Mouse (Mus musculus): Measurements from ENCODE around the gene Snrpc. TPM values are rescaled to one million over a fixed set of nuclear protein-coding genes. Genes with fewer than 3 reads are reported as not detected.
"Not testable (repeated sequence)": the region's sequence is repeated elsewhere in the genome, so short reads cannot be mapped to it uniquely, and the experiment has no call there.

The Snrpc gene
- polyA plus RNA-seq (2012; rRNA removed), result 81.7 and 85.3 TPM in 2 replicates

DNA sequence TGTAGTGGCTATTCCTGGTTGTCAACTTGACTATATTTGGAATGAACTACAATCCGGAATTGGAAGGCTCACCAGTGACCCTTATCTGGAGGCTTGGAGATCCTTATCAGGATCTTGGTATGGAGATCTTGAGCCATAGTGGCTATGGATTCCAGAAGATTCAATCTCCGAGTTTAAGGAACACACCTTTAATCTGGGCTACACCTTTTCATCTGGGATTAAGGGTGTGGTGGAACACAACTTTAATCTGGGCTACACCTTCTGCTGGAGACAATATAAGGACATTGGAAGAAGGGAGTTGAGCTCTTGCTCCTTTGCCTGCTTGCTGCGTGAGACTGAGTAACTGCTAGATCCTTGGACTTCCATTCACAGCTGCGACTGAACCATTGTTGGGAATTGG, at the start of gene Snrpc:
Snrpc (plus strand) TSS at position 301 of the 400 bp plus-strand sequence.
- not testable (repeated sequence) for H3K27me3 ChIP-seq (ENCODE audit: control insufficient read depth, insufficient read depth, low read length); H3K27ac ChIP-seq (ENCODE audit: insufficient read depth, low read length); H3K4me3 ChIP-seq (replicated peaks; ENCODE audit: insufficient read depth, low read depth, low read length); DNase-seq; H3K4me1 ChIP-seq (ENCODE audit: control insufficient read depth, insufficient read depth, low read length)
- WGBS, result 80% methylated on average over 4 of the region's 4 CpGs

DNA sequence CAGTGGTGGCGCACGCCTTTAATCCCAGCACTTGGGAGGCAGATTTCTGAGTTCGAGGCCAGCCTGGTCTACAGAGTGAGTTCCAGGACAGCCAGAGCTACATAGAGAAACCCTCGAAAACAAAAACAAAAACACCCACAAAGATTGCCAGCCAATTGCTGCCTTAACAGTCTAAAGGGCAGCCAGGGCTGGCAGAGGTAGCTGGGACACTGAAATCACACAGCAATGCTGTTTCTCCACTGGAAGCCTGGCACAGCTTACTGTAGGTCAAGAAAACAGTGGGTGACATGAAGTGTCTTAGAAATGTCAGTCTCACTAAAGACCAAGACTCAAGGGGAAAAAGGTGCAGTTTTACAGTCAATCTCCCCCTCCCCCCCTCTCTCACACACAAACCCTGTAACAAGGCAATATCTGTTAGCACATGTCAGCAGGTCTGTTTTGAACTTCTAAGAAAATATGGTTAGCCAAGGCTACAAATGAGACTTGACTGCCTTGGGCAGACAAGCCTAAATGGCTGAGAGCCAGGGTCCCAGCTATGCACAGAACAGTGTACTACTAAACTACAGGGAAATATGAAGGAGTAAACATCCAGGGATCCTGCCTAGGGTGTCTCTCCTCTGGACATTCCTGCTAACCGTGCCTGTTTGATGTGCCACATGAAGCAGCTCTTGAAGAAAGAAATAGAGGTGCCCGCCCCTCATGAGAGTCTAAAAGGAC, 49.3 kb upstream of the Snrpc start:
- 53% methylated on average over 6 of the region's 6 CpGs for WGBS
- no peak for DNase-seq
- Histone ChIP-seq H3K27me3 (ENCODE audit: control insufficient read depth, insufficient read depth, low read length) (no peaks in the 10 kb centered on the region), H3K27ac (ENCODE audit: insufficient read depth, low read length) (no peak overlapping the region), H3K4me3 (replicated peaks; ENCODE audit: insufficient read depth, low read depth, low read length) (no peak overlapping the region), H3K4me1 (ENCODE audit: control insufficient read depth, insufficient read depth, low read length) (peaks cover 4% of the 10 kb centered on the region)
- TF ChIP-seq POLR2A (IDR thresholded peaks at IDR 0.05; ENCODE audit: borderline replicate concordance, insufficient read depth, low read length) (no peak), CTCF (IDR thresholded peaks at IDR 0.05; ENCODE audit: borderline replicate concordance, insufficient read depth, low read depth, low read length) (no peak)

DNA sequence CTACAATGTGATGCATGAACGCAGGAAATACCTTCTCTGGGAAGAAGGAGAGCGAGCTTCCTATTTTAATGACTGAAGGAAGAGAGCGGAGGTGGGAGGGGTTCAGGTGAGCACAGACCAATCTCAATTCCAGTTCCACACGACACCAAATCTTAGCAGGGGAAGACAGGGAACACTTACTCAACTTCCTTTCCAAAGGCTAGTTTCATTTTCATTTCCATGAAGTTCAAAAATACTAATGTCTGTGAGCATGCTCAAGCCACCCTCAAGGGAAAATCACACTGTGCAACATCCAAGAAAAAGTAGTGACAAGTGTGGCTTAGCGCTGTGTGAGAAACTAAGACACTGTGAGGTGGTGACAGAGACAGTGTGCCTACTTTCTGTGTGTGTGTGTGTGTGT, 47.9 kb upstream of the Snrpc start:
- no peaks in the 10 kb centered on the region for H3K27me3 ChIP-seq (ENCODE audit: control insufficient read depth, insufficient read depth, low read length)
- peaks cover 4% of the 10 kb centered on the region for H3K4me1 ChIP-seq (ENCODE audit: control insufficient read depth, insufficient read depth, low read length)
- 93% methylated on average over 5 of the region's 5 CpGs for WGBS
- H3K27ac ChIP-seq (ENCODE audit: insufficient read depth, low read length), result no peak overlapping the region
- TF ChIP-seq CTCF (IDR thresholded peaks at IDR 0.05; ENCODE audit: borderline replicate concordance, insufficient read depth, low read depth, low read length) (no peak), POLR2A (IDR thresholded peaks at IDR 0.05; ENCODE audit: borderline replicate concordance, insufficient read depth, low read length) (no peak)
- DNase-seq, result no peak
- no peak overlapping the region for H3K4me3 ChIP-seq (replicated peaks; ENCODE audit: insufficient read depth, low read depth, low read length)

DNA sequence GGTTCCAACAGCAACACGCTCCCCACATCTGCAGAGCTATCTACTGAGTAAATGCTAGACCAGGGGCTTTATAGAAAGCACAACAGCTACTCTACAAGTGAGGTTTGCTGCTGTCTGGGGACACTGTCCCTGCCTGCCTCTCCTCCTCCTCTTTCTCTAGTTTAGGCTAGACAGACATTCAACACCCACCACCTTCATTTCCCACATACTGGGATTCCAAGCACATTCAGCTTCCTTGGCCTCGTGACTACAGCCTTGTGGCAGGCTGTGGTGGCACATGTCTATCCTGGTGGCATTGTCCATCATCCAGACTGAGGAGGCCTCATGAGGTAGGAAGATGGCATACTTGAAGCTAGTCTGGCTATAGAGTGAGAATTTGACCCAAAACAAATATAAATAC, 47.0 kb upstream of the Snrpc start:
- no peak for DNase-seq

DNA sequence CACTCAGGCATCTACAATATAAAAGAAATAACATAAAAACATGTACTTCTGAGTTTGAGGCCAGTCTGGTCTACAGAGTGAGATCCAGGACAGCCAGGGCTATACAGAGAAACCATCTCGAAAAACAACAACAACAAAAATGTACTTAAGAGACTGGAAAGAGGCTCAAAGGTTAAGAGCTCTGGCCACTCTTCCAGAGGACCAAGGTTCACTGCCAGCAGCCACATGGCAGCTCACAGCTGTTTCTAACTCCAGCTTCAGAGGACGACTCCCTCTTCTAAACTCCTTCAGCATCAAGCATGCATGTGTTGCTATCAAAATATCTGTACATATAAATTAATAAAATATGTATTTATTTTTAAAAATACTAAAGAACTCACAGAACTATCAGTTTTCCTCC, 46.4 kb upstream of the Snrpc start:
- no peak for DNase-seq
- WGBS, result 81% methylated on average over 2 of the region's 2 CpGs
- no peak overlapping the region for H3K4me3 ChIP-seq (replicated peaks; ENCODE audit: insufficient read depth, low read depth, low read length)

More for the DNA sequence above, 47.0 kb upstream of the Snrpc start:
- Histone ChIP-seq H3K27ac (ENCODE audit: insufficient read depth, low read length) (no peak overlapping the region), H3K27me3 (ENCODE audit: control insufficient read depth, insufficient read depth, low read length) (no peaks in the 10 kb centered on the region), H3K4me3 (replicated peaks; ENCODE audit: insufficient read depth, low read depth, low read length) (no peak overlapping the region), H3K4me1 (ENCODE audit: control insufficient read depth, insufficient read depth, low read length) (peaks cover 4% of the 10 kb centered on the region)
- TF ChIP-seq CTCF (IDR thresholded peaks at IDR 0.05; ENCODE audit: borderline replicate concordance, insufficient read depth, low read depth, low read length) (no peak), POLR2A (IDR thresholded peaks at IDR 0.05; ENCODE audit: borderline replicate concordance, insufficient read depth, low read length) (no peak)
- WGBS, result 72% methylated on average over 2 of the region's 2 CpGs

DNA sequence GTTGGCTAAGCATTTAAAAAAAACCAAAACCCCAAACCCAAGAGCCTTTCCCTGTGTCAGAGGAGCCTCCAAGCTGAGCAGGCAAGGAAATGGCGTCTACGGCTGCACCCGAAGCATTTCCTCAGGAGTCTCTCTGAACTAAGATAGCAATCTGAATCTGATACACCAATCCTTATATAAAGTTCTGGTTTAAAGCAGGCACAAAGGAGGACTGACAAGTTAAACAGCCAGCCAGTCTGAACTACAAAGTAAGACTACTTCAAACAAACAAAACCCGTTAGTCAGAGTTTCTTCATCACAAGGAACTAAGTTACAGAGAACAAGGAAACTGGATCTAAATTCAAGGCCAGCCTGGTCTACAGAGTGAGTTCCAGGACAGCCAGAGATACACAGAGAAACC, 45.4 kb upstream of the Snrpc start:
- Histone ChIP-seq H3K27ac (ENCODE audit: insufficient read depth, low read length) (no peak overlapping the region), H3K4me1 (ENCODE audit: control insufficient read depth, insufficient read depth, low read length) (peaks cover 15% of the 10 kb centered on the region), H3K27me3 (ENCODE audit: control insufficient read depth, insufficient read depth, low read length) (no peaks in the 10 kb centered on the region), H3K4me3 (replicated peaks; ENCODE audit: insufficient read depth, low read depth, low read length) (no peak overlapping the region)
- no peak for DNase-seq
- TF ChIP-seq CTCF (IDR thresholded peaks at IDR 0.05; ENCODE audit: borderline replicate concordance, insufficient read depth, low read depth, low read length) (no peak), POLR2A (IDR thresholded peaks at IDR 0.05; ENCODE audit: borderline replicate concordance, insufficient read depth, low read length) (no peak)
- 94% methylated on average over 4 of the region's 4 CpGs for WGBS

More for the DNA sequence above, 46.4 kb upstream of the Snrpc start:
- TF ChIP-seq CTCF (IDR thresholded peaks at IDR 0.05; ENCODE audit: borderline replicate concordance, insufficient read depth, low read depth, low read length) (no peak), POLR2A (IDR thresholded peaks at IDR 0.05; ENCODE audit: borderline replicate concordance, insufficient read depth, low read length) (no peak)
- Histone ChIP-seq H3K4me1 (ENCODE audit: control insufficient read depth, insufficient read depth, low read length) (peaks cover 5% of the 10 kb centered on the region), H3K27me3 (ENCODE audit: control insufficient read depth, insufficient read depth, low read length) (no peaks in the 10 kb centered on the region), H3K27ac (ENCODE audit: insufficient read depth, low read length) (no peak overlapping the region)

DNA sequence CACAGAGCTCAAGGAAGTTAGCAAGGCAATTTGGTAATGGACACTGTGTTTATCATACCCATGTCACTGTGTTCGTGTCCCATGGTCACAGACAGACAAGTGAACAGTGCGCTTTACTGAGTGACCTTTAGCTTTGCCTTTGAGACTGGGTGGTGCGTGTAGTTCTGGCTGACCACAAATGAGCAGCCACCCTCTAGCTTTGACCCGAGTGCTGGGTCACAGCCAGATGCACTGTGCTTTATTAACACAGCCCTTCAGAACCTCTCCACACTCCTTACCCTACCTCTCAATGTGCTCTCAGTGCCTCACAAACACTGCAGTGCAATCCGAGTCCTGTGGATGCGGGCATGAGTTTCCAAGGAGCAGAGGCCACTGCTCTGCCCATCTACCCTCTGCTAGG, 44.8 kb upstream of the Snrpc start:
- no peak overlapping the region for H3K4me3 ChIP-seq (replicated peaks; ENCODE audit: insufficient read depth, low read depth, low read length)
- H3K27me3 ChIP-seq (ENCODE audit: control insufficient read depth, insufficient read depth, low read length), result no peaks in the 10 kb centered on the region
- WGBS, result 86% methylated on average over 6 of the region's 6 CpGs
- H3K27ac ChIP-seq (ENCODE audit: insufficient read depth, low read length), result no peak overlapping the region
- peaks cover 17% of the 10 kb centered on the region for H3K4me1 ChIP-seq (ENCODE audit: control insufficient read depth, insufficient read depth, low read length)
- no peak for DNase-seq
- TF ChIP-seq CTCF (IDR thresholded peaks at IDR 0.05; ENCODE audit: borderline replicate concordance, insufficient read depth, low read depth, low read length), result no peak
- TF ChIP-seq POLR2A (IDR thresholded peaks at IDR 0.05; ENCODE audit: borderline replicate concordance, insufficient read depth, low read length), result no peak

DNA sequence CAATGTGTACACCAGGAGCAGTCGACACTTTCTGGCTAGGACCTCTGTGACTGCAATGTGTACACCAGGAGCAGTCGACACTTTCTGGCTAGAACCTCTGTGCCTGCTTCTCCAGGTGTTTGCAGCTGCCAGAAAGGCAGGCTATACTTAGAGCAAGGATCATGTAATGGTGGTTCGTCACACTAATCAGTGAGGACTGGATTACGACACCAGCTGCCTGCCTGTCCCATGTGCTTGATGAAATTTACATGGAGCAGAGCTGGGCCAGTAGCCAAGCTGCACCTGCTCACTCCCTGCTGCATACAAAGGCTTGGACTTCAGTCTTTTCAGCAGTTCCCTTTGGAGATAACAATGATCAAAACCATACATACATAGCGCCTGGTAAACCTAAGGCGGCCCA, 41.2 kb upstream of the Snrpc start:
- H3K4me1 ChIP-seq (ENCODE audit: control insufficient read depth, insufficient read depth, low read length), result peaks cover 20% of the 10 kb centered on the region
- no peak overlapping the region for H3K4me3 ChIP-seq (replicated peaks; ENCODE audit: insufficient read depth, low read depth, low read length)
- peak; percentile 67 to 72 for DNase-seq
- 0 out of 2 replicates have a peak overlapping the region, but pooled peaks have one; percentile 4 for H3K27ac ChIP-seq (ENCODE audit: insufficient read depth, low read length)
- TF ChIP-seq CTCF (IDR thresholded peaks at IDR 0.05; ENCODE audit: borderline replicate concordance, insufficient read depth, low read depth, low read length) (no peak), POLR2A (IDR thresholded peaks at IDR 0.05; ENCODE audit: borderline replicate concordance, insufficient read depth, low read length) (no peak)
- 18% methylated on average over 6 of the region's 6 CpGs for WGBS
- H3K27me3 ChIP-seq (ENCODE audit: control insufficient read depth, insufficient read depth, low read length), result no peaks in the 10 kb centered on the region
